Mouse (Mus musculus) gastrocnemius, postnatal 14 days (tissue): Measurements from ENCODE around the gene Ttc33. TPM values are rescaled to one million over a fixed set of nuclear protein-coding genes. Genes with fewer than 3 reads are reported as not detected.
A peak's percentile ranks its signal among the peaks of the same experiment; 100 is the strongest.

Experiments
- DNase-seq: peaks from one replicate; pipeline ENCODE4 v3.0.0; 2021; ENCODE audit warnings: mixed read lengths
- intact Hi-C: fragments of 180-260 bp; cut with DNase I; formaldehyde crosslinking; loops from one replicate; pipeline ENCODE4 v1.15.1; 2025; ENCODE audit warnings: low total_unique reads
- total RNA-seq, 2 experiments: library from RNA; stranded (reverse); gene quantifications; 2 replicates each; pipeline ENCODE4 v1.2.3; 2021

The Ttc33 gene
- total RNA-seq, 2 experiments from 2014 or later: 32.6 to 37.3 TPM

DNA sequence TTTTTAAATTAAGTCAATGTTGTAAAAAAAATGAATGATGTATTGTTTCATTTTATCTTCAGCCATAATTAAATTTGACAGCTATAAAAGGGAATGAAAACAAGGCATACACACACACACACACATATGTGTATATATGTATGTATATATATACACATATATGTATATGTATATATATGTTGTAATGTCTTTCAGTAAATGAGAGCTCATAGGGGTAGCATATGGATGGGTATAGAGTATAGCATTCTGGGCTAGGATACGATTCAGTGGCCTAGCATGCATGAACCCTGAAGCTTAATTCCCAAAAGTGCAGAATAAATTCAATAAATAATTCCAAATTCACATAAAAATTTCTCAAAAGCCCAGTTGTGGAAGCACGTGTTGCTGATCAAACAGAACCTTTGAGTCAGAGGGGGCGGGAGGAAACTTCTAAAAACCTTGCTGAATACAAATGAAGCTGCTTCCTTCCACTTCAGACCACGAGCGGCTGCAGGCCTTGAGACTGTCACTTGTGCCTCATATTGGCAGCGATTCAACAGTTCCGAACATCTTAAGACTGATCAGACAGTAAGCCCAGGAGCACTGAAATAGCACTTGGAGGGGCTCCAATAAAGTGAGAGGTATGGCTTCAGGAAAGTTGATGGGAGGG is 51.8 kb downstream of the Ttc33 start:
- DNase-seq: no peak

DNA sequence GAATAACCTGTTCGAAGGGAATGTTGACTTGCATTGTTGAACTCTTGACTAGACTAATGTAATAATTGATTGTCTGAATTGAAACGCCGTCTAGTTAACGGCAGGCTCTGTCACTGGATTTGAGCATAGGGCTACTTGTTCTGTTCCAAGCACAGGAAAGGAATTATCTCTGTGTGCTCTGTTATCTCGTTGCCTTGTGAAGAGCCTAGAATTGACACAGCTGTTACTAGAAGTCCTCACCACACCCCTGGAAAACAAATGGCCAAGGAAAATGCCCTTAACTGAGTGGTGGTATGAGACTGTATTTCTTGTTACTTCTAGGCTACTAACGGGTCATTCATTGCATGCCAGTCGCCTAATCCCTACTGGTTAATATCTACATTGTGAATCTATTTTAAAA is 52.7 kb downstream of the Ttc33 start:
- intact Hi-C loops: loop anchor here (5.0 kb wide), 2 partner anchors 844 to 969 kb away; no protein-coding TSS in a partner anchor
- DNase-seq: no peak

More for the DNA sequence above, 51.8 kb downstream of the Ttc33 start:
- intact Hi-C loops: loop anchor here (2.0 to 5.0 kb wide), 3 partner anchors 678 to 970 kb away; no protein-coding TSS in a partner anchor

DNA sequence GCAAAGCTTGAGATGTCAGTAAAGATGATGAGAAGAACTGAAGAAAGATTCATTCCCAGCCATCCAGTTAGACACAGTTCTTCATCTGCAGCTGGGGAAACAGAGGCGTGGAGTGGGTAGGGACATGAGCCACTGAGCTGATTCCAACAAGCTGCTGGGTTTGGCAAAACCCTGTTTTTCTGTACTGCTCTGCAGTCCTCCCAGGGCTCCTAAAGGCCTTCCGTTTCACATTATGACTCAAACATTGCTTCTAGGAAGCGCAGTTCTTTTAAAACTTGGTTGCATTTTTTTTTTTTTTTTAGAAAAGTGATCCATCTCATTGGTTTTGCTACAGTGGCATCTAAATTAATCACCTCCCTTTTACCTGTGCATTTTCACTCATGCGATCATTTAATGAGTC is 53.2 kb downstream of the Ttc33 start:
- intact Hi-C loops: loop anchor here (5.0 kb wide), 2 partner anchors 844 to 969 kb away; no protein-coding TSS in a partner anchor
- DNase-seq: no peak

DNA sequence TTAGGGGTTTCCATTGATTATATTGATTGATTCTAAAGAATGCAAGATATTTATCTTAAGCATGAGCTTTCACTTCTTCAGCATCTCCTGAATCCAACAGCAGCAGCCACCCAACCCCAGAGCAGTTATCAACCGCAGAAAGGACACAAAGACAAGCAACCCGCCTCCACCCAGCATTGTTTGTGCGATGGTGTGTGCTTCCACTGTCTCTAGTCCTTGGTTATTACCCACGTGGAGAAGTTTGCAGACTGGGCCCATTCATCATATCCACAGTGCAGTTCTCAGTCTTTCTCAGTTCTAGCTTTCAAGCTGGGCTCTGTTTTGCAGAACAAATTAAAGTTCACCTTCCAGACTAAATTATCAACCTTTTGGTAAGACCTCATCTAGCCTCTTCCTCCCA is 54.0 kb downstream of the Ttc33 start:
- intact Hi-C loops: loop anchor here (5.0 kb wide), 2 partner anchors 843 to 968 kb away; no protein-coding TSS in a partner anchor
- no peak for DNase-seq

DNA sequence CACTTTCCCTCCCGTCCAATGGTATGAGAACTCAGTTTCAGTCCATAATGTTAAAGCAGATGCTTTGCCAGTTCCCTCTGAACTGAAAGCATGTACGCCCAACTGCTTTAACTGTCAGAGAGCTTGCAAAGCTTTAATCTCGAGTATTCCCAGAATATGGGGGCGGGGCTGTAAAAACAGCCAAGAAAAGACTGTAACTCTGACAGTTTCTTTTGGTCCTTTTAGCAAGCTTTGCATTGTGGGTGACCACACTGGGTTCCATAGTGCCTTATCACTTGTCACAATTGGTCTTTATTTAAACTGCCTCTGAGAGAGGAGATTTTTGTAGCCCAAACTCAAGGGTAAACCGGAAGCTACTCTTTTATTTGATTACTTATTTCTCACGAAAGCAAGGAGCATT is 54.6 kb downstream of the Ttc33 start:
- DNase-seq: no peak

DNA sequence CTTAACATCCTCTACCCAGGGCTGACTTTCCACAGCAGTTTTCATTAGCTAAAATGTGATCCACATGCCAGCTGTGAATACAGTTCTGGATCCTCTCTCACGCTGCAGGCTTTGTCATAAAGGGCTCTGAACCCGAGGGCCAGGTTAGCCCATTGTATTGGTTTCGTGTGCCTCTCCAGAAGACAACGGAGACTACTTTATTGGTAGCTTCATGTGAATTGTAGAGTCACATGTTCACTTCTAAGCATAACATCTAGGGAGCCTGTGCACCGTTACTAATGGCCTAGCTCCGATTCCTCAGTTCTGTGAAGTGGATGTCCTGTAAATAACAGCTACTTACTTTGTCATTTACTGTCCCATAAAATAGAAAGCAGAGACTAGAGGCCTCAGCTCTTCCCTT is 55.0 kb downstream of the Ttc33 start:
- DNase-seq: no peak
- intact Hi-C loops: no loop called here

More for the DNA sequence above, 54.6 kb downstream of the Ttc33 start:
- intact Hi-C loops: loop anchor here (5.0 kb wide), 2 partner anchors 842 to 967 kb away; no protein-coding TSS in a partner anchor

DNA sequence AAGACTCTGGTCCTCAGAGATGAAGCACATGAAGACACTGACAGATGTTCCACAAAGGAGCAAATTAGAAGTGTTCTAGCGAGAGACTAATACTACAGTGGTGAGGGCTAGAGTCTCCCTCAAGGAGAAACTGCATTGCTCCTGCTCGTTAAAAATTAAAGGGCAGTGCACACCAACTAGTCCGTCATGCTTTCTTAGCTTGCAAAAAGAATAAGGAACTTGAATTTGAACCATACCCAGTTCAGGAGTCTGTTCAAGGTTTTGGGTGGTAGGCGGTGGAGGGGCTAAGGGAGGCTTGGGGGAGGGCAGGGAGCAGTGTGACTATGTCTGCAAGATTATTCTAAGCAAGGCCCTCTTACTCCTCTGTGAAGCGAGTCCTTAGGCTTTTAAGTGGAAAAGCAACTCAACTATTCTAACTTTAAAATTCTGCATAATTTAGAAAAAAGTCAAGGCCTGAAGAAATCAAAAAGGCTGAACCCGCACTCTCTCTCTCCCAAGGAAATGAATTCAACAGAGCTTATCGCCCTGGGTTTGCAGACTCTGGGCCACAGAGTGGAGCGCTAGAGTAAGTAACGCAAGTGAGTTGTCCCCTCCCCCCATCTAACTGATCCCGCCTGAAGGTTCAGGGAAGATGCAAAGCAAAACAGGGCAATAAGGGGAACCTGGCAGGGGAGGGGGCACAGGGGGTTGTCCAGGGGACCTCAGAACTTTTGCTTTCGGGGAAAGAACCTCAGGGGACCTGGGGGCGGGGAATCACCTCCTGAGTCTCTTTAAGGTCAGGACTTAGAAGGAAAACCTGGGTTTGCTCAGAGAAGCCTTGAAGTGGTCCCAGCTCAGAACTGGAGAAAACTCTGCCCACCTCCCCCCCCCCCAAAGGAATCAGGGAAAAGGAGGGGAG is 56.2 kb downstream of the Ttc33 start:
- intact Hi-C loops: no loop called here
- peak; percentile 44 for DNase-seq

DNA sequence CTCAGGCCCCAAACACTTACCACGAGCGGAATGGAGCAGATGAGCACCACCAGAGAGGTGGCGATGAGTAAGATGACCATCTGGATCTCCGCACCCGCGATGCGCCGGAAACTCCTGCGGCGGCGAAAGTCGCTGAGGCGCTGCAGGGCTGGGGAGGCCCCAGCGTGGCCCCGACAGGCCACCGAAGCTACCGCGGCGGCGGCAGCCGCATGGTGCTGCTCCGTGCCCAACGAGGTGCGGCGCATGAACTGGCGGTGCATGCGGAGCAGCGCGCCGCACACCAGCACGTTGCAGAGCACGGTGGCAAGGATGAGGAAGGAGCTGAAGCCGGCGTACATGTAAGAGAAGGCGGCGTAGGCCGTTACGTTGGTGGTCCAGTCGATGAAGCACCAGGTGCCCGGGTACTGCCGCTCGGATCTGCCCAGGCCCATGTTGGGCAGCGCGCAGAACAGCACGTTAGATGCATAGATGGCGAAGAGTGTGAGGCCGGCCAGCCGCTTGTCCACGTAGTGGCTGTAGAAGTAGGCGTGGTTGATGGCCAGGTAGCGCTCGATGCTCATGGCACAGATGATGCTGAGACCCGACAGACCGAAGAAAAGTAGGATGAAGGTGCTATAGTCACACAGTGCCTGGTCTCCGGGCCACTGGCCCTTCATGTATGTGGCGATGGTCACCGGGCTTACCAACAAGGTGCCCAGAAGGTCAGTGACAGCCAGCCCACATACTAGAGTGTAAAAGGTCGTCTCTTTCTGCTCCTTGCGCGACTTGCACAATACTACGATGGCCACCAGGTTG is 57.1 kb downstream of the Ttc33 start:
- peak; percentile 27 for DNase-seq
- intact Hi-C loops: no loop called here

DNA sequence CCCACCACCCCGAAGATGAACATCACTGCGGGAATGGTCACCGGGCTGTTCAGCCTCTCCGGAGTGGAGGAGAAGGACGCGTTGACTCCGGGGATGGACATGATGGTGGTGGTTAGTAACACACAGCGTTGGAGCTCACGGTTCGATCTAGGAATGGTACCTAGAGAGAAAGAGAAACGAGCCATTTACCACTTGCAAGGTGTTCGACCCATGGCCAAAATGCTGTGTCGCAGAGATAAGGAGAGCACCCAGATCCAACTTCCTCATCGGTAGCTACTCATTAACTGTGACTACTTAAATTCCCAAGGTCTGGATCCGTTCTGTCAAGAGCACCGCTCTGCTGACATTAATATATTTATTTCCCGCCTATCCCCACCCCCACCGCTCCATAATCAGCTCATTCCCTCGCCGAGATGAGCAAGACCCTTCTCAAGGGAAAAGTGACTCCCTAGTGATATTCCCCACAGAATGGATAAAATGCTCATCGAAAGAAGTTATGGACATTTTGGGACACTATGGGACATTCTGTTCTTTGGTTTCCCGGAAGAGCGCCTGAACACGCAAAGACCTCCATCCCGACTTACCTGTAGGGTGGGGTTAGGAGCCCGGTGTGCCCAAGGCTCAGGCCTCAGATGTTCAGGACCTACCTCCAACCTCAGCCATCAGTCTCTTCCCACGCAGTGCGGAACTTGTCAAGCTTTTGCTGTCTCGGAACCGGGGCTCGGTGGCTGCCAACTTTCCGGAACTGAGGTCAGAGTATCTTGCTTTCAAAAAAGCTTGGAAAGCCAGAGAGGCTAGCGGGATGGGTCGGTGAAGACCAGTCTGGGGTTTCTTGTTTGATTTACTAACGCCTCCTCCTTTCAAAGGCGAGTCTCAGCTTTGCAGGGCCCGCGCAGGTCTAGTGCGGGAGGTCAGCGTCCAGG is 58.0 kb downstream of the Ttc33 start:
- DNase-seq: peak; percentile 25
- intact Hi-C loops: no loop called here

DNA sequence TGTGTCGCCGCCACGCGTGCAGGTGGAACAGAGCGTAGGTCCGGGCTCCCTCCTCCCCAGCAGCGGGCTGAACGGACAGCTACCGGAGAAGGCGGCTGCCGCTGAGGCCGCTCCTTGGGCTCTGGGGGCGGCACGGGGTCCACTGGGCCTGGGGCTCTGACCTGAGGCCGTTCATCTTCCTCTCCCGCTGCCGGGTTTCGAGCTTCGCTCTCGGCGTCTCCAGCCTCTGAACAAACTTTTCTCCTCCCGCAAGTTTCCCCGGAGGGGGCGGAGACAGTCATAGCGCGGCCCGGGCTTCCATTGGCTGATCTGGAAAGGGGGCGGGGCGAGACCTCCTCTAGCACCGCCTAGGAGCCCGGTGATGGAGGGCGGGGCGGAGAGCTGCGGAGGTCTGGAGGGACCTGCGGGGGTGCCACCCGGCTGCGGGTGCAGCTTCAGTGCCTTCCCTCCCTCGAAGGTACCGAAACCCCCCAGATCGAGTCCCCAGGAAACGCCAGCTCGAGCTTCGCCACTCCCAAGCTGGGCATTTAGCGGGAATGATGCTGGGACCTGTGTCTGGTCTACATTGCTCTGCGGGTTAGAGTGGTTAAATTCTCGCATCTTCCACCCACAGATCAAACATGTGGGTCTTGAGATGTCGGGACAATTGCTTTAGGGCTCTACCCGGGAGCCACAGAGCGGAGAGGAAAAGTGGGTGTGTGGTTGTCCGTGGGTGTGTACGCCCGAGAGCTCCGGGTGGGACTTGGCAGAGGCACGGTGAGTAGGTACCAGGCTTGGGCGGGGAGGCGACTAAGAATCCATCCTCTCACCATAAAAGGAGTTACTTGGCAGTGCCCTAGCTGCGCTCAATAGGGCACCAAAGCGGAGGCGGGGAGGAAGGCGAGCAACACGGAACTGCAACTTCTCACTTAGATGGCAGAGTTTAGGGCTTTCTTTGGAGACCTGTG is 58.9 kb downstream of the Ttc33 start, which contains the start of gene Ptger4:
Gene Ptger4 (minus strand): TSS at position 229 of the 947 bp plus-strand sequence.
- DNase-seq: peak; percentile 94
- intact Hi-C loops: no loop called here

DNA sequence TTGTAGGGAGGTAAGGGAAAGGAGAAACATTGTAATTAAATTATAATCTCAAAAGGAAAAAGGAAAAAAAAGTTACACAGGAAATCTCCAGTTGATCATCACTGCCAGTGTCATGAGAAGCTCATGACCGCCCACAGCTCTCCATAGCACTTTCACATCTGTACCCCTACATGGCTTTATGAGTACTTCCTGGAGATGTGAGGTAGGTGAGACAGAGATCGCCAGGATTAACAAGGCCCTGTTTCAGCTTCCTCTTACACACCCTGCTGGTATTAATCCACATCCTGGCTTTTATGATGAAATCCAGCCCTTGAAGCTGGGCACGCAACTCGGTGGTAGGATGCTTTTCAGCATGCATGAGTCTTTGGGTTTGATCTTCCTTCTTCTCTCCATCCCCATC is 64.9 kb downstream of the Ttc33 start:
- intact Hi-C loops: no loop called here
- DNase-seq: no peak

DNA sequence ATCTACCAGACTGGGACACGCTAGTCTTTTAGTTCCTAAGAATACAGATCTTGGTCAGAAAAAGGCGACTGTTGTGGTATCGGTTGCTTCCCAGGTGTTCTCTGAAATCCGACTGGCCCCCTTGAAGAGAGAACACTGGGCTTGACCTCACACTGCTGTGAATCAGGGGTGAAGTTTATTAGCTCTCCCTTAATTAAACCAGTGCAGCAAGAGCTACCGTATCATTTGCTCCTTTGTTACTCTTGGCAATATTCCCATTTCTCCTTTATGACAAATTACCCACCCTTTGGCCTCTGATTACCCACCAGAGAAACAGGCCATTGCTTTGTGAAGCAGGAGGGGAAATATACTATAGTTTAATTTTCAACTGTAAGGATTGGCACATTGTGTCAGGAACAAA is 74.9 kb downstream of the Ttc33 start:
- intact Hi-C loops: no loop called here

DNA sequence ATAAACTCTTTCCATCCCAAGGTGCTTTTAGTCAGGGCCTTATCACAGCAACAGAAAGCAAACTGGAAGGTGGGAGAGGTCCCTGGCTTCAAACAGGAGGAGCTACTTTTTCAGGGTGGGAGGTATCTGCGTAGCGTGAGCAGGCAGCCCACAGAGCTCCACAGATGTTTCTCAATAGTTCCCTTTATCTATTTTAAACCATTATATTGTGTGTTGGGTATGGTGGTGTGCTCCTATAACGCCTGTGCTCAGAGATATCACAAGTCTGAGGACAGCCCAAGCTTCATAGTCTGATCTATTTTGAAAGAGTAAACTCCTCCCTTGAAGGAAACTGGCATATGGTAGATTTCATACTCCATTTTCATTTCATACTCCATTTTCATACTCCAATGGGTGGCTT is 75.7 kb downstream of the Ttc33 start:
- intact Hi-C loops: no loop called here
- no peak for DNase-seq

More for the DNA sequence above, 74.9 kb downstream of the Ttc33 start:
- no peak for DNase-seq

DNA sequence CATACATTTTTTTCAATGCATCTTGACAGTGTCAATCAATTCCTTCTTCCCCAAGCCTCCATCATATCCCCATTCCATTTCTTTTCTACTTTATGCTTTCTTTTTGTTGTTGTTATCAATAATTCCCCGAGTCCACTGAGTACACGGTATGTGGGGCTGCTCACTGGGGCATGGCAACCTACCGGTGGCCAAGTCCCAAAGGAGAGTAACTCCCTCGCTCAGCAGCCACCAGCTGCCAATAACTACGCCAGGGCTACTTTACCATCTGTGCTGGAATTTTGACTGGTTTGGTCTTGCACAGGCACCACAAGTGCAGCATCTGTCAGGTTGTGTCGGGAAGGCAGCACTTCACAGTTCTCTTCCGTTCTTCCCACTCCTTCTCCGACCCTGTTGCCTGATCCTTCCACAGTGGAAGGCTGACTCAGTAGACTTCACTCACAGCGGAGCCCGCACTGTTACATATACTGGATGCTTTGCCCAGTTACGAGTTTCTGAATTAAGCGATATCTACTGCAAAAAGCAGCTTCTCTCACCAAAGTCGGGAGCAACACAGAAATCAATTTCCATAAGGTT is 76.9 kb downstream of the Ttc33 start:
- intact Hi-C loops: no loop called here
- no peak for DNase-seq

DNA sequence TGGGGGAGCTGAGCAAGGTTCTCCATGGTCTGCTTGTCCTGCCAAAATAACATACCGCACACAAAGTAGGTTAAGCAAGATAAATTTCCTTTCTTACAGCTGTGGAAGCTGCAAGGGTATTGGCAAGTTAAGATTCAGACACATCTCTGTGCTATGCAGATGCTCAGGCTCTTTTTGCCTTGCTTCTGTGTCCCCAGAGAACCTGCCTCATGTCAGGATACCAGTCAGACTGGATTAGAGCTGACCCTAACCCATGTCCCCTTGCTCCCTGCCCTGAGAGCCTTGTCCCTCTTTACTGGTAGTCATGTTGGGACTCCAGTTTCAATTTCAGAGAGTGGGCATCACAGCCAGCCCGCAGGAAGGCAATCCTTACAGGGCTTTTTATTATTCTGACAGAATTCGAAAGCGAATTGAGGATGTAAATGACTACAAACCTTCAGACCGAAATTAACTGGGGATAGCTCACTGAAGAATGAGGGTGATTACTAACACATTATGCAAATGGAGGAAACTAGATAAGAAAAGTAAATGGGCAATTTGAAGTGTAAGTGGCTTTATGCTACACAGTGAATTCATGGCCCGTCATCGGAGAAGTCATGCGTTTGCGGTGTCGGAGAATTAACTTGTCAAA is 77.7 kb downstream of the Ttc33 start:
- no peak for DNase-seq
- intact Hi-C loops: no loop called here

DNA sequence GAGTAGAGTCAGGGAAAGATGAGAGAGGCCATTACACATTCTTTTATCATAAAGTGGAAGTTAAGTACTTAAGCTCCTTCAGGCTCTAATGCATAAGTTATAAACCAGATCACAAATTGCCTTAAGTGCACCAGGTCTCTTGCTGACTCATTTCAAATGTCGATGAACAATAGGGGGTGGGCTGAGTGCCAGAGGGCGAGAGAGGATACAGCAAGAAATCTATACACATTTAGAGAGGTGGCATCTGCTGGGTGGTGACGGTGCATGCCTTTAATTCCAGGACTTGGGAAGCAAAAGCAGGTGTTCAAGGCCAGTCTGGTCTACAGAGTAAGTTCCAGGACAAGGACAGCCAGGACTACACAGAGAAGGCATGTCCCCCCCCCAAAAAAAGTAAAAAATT is 80.8 kb downstream of the Ttc33 start:
- DNase-seq: no peak
- intact Hi-C loops: no loop called here
